Mouse (Mus musculus) adrenal gland, adult (tissue): ENCODE measurements around the gene Lkaaear1.

Source experiments
- DNase-seq, 2 experiments: peaks; one replicate each; pipeline ENCODE4 v3.0.0; 2022 to 2023; ENCODE audit warnings: low spot score in 1 of 2; ENCODE audit not compliant: inconsistent age in 2 of 2

Lkaaear1 gene

GRCm38 (mm10) chr2:181657441-181657840 lies 40.8 kb downstream of the Lkaaear1 start:
- DNase-seq: no peak

- DNase-seq: no peak
Measured at GRCm38 (mm10) chr2:181656734-181657133, 41.5 kb downstream of the Lkaaear1 start, which contains the start of gene Gm29797. Gene Gm29797, plus strand, starts transcription at chr2:181657034.

- DNase-seq: no peak
Measured at GRCm38 (mm10) chr2:181653523-181653922, 44.7 kb downstream of the Lkaaear1 start.

GRCm38 (mm10) chr2:181653065-181653464 lies 45.2 kb downstream of the Lkaaear1 start:
- DNase-seq: no peak

GRCm38 (mm10) chr2:181648926-181649325 lies 49.3 kb downstream of the Lkaaear1 start:
- no peak for DNase-seq
